Mouse (Mus musculus) small intestine, adult 2 months (tissue): ENCODE data around the gene Cacna1c.

Experiments used
- CTCF ChIP-seq: fragments of 200-500 bp; IDR thresholded peaks from 2 replicates; pipeline ENCODE4 v1.5.1; 2012; ENCODE audit warnings: low read depth, mild to moderate bottlenecking, control low read depth, inconsistent platforms, low read length, moderate library complexity, mixed read lengths; ENCODE audit not compliant: insufficient replicate concordance, insufficient read length; ENCODE audit errors: extremely low read depth
- POLR2A ChIP-seq: fragments of 200-500 bp; IDR thresholded peaks from 2 replicates; pipeline ENCODE4 v1.6.1; 2012; ENCODE audit warnings: low read depth, mild to moderate bottlenecking, control low read depth, inconsistent platforms, low read length, moderate library complexity

DNA sequence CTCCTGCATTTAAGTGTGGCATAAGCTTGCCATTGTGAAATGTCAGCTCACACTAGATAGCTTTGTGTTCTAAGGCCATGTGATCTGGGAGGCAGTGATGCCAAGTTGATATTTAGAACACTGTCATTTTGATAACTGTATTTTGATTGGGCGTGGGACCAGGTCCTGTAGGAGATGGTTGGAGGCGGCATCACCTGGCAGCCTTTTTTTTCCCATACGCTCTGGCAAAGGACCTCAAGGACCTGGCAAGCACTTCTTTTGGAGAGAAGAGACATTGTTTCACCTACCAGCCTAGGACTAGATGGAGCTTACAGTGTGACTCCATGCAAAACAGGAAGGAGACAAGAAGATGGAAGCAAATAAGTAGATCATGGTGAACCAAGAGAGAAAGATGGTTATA, 572.6 kb downstream of the Cacna1c start:
- TF ChIP-seq CTCF, result no peak
- no peak for TF ChIP-seq POLR2A
